Mouse (Mus musculus): ENCODE data around the gene Atp5h. TPM values are rescaled to one million over a fixed set of nuclear protein-coding genes. Genes with fewer than 3 reads are reported as not detected.

The Atp5h gene
- 50.8 and 61.5 TPM in 2 replicates for polyA plus RNA-seq (2012; rRNA removed)

- WGBS = 1% methylated on average over 51 of the region's 56 CpGs
- TF ChIP-seq POLR2A (IDR thresholded peaks at IDR 0.05; ENCODE audit: low read depth, low read length) (peak; percentile 86), CTCF (IDR thresholded peaks at IDR 0.05; ENCODE audit: extremely low read depth, insufficient read length, insufficient replicate concordance, low read depth, low read length) (no peak)
- Histone ChIP-seq H3K4me3 (ENCODE audit: low read depth, low read length) (peak within 1 kb of the TSS; percentile 94), H3K4me1 (ENCODE audit: control insufficient read depth, insufficient read depth, insufficient read length, low read length) (peaks cover 17% of the 10 kb centered on the region; the same call in 1 of the 2 replicates), H3K27me3 (ENCODE audit: control insufficient read depth, insufficient read depth, low read length) (no peaks in the 10 kb centered on the region), H3K27ac (ENCODE audit: insufficient read depth, low read depth, low read length) (peak within 1 kb of the TSS; percentile 94), H3K36me3 (ENCODE audit: control insufficient read depth, insufficient read depth, low read length) (peaks cover 35% of the 10 kb centered on the region)
Measured at GRCm38 (mm10) chr11:115419531-115420237, at the start of gene Atp5h, which contains the start of gene Kctd2. Atp5h (minus strand) TSS chr11:115419962. Kctd2 (plus strand) TSS chr11:115420128.

GRCm38 (mm10) chr11:115467217-115467618 lies 47.5 kb upstream of the Atp5h start:
- Histone ChIP-seq H3K36me3 (ENCODE audit: control insufficient read depth, insufficient read depth, low read length) (peaks cover 50% of the 10 kb centered on the region), H3K27ac (ENCODE audit: insufficient read depth, low read depth, low read length) (no peak overlapping the region), H3K27me3 (ENCODE audit: control insufficient read depth, insufficient read depth, low read length) (no peaks in the 10 kb centered on the region), H3K4me3 (ENCODE audit: low read depth, low read length) (no peak overlapping the region), H3K4me1 (ENCODE audit: control insufficient read depth, insufficient read depth, insufficient read length, low read length) (peaks cover 8% of the 10 kb centered on the region; the same call in 1 of the 2 replicates)
- 79% methylated on average over 4 of the region's 4 CpGs for WGBS
- TF ChIP-seq POLR2A (IDR thresholded peaks at IDR 0.05; ENCODE audit: low read depth, low read length) (no peak), CTCF (IDR thresholded peaks at IDR 0.05; ENCODE audit: extremely low read depth, insufficient read length, insufficient replicate concordance, low read depth, low read length) (no peak)

GRCm38 (mm10) chr11:115464851-115465250 lies 45.1 kb upstream of the Atp5h start:
- peaks cover 10% of the 10 kb centered on the region for H3K4me1 ChIP-seq (ENCODE audit: control insufficient read depth, insufficient read depth, insufficient read length, low read length)
- H3K36me3 ChIP-seq (ENCODE audit: control insufficient read depth, insufficient read depth, low read length) = peaks cover 36% of the 10 kb centered on the region
- H3K27me3 ChIP-seq (ENCODE audit: control insufficient read depth, insufficient read depth, low read length) = no peaks in the 10 kb centered on the region
- no peak overlapping the region for H3K27ac ChIP-seq (ENCODE audit: insufficient read depth, low read depth, low read length)
- TF ChIP-seq POLR2A (IDR thresholded peaks at IDR 0.05; ENCODE audit: low read depth, low read length) (no peak), CTCF (IDR thresholded peaks at IDR 0.05; ENCODE audit: extremely low read depth, insufficient read length, insufficient replicate concordance, low read depth, low read length) (no peak)
- 88% methylated on average over 8 of the region's 8 CpGs for WGBS
- peak overlapping the region; percentile 52 for H3K4me3 ChIP-seq (ENCODE audit: low read depth, low read length)

- Histone ChIP-seq H3K27ac (ENCODE audit: insufficient read depth, low read depth, low read length) (peak overlapping the region; percentile 97), H3K36me3 (ENCODE audit: control insufficient read depth, insufficient read depth, low read length) (peaks cover 23% of the 10 kb centered on the region), H3K27me3 (ENCODE audit: control insufficient read depth, insufficient read depth, low read length) (no peaks in the 10 kb centered on the region), H3K4me1 (ENCODE audit: control insufficient read depth, insufficient read depth, insufficient read length, low read length) (peaks cover 16% of the 10 kb centered on the region), H3K4me3 (ENCODE audit: low read depth, low read length) (peak overlapping the region; percentile 77)
- WGBS = 20% methylated on average over 11 of the region's 11 CpGs
- TF ChIP-seq CTCF (IDR thresholded peaks at IDR 0.05; ENCODE audit: extremely low read depth, insufficient read length, insufficient replicate concordance, low read depth, low read length) (no peak), POLR2A (IDR thresholded peaks at IDR 0.05; ENCODE audit: low read depth, low read length) (peak; percentile 94)
Measured at GRCm38 (mm10) chr11:115463397-115463796, 43.6 kb upstream of the Atp5h start.

- TF ChIP-seq CTCF (IDR thresholded peaks at IDR 0.05; ENCODE audit: extremely low read depth, insufficient read length, insufficient replicate concordance, low read depth, low read length) (no peak), POLR2A (IDR thresholded peaks at IDR 0.05; ENCODE audit: low read depth, low read length) (peak; percentile 91)
- H3K27ac ChIP-seq (ENCODE audit: insufficient read depth, low read depth, low read length) = peak within 1 kb of the TSS; percentile 97
- peak within 1 kb of the TSS; percentile 77 for H3K4me3 ChIP-seq (ENCODE audit: low read depth, low read length)
- peaks cover 23% of the 10 kb centered on the region for H3K4me1 ChIP-seq (ENCODE audit: control insufficient read depth, insufficient read depth, insufficient read length, low read length)
- no peaks in the 10 kb centered on the region for H3K27me3 ChIP-seq (ENCODE audit: control insufficient read depth, insufficient read depth, low read length)
- WGBS = 26% methylated on average over 16 of the region's 16 CpGs
- H3K36me3 ChIP-seq (ENCODE audit: control insufficient read depth, insufficient read depth, low read length) = peaks cover 20% of the 10 kb centered on the region
Measured at GRCm38 (mm10) chr11:115462243-115462891, 42.6 kb upstream of the Atp5h start, which contains the start of gene Slc16a5. Slc16a5 (plus strand) TSS chr11:115462474.

GRCm38 (mm10) chr11:115461846-115462242 lies 42.1 kb upstream of the Atp5h start:
- TF ChIP-seq POLR2A (IDR thresholded peaks at IDR 0.05; ENCODE audit: low read depth, low read length) (no peak), CTCF (IDR thresholded peaks at IDR 0.05; ENCODE audit: extremely low read depth, insufficient read length, insufficient replicate concordance, low read depth, low read length) (no peak)
- Histone ChIP-seq H3K4me3 (ENCODE audit: low read depth, low read length) (peak overlapping the region; percentile 77), H3K36me3 (ENCODE audit: control insufficient read depth, insufficient read depth, low read length) (peaks cover 17% of the 10 kb centered on the region), H3K27ac (ENCODE audit: insufficient read depth, low read depth, low read length) (peak overlapping the region; percentile 97), H3K27me3 (ENCODE audit: control insufficient read depth, insufficient read depth, low read length) (no peaks in the 10 kb centered on the region), H3K4me1 (ENCODE audit: control insufficient read depth, insufficient read depth, insufficient read length, low read length) (peaks cover 28% of the 10 kb centered on the region)
- 27% methylated on average over 5 of the region's 5 CpGs for WGBS

- no peak for TF ChIP-seq POLR2A (IDR thresholded peaks at IDR 0.05; ENCODE audit: low read depth, low read length)
- TF ChIP-seq CTCF (IDR thresholded peaks at IDR 0.05; ENCODE audit: extremely low read depth, insufficient read length, insufficient replicate concordance, low read depth, low read length) = no peak
- WGBS = 78% methylated on average over 8 of the region's 8 CpGs
- no peaks in the 10 kb centered on the region for H3K27me3 ChIP-seq (ENCODE audit: control insufficient read depth, insufficient read depth, low read length)
- H3K36me3 ChIP-seq (ENCODE audit: control insufficient read depth, insufficient read depth, low read length) = peaks cover 11% of the 10 kb centered on the region
- no peak overlapping the region for H3K4me3 ChIP-seq (ENCODE audit: low read depth, low read length)
- H3K4me1 ChIP-seq (ENCODE audit: control insufficient read depth, insufficient read depth, insufficient read length, low read length) = peaks cover 33% of the 10 kb centered on the region
- no peak overlapping the region for H3K27ac ChIP-seq (ENCODE audit: insufficient read depth, low read depth, low read length)
Measured at GRCm38 (mm10) chr11:115460976-115461375, 41.2 kb upstream of the Atp5h start.

All from small intestine, adult 2 months (tissue).